Mouse (Mus musculus) right cerebral cortex, postnatal 10 days (tissue): Measurements from ENCODE around the gene Ndst2.

Source experiments
- DNase-seq, 2 experiments: peaks; one replicate each; pipeline ENCODE4 v3.0.0; 2021; ENCODE audit warnings: low spot score in 2 of 2

The Ndst2 gene

GRCm38 (mm10) chr14:20700362-20700761 is 34.0 kb downstream of the Ndst2 start:
- peak in 1 of 2 experiments; percentile 26 for DNase-seq

GRCm38 (mm10) chr14:20698515-20698914 is 35.8 kb downstream of the Ndst2 start:
- DNase-seq, result no peak

GRCm38 (mm10) chr14:20696986-20697385 is 37.4 kb downstream of the Ndst2 start:
- DNase-seq, result peak; percentile 75 to 83

GRCm38 (mm10) chr14:20695761-20696520 is 38.4 kb downstream of the Ndst2 start:
- DNase-seq, result no peak

GRCm38 (mm10) chr14:20694884-20695760 is 39.2 kb downstream of the Ndst2 start, which contains the start of gene Fut11:
Gene Fut11 (plus strand): TSS chr14:20694968.
- peak; percentile 92 for DNase-seq

- no peak for DNase-seq
Measured at GRCm38 (mm10) chr14:20694185-20694883, 40.0 kb downstream of the Ndst2 start.

GRCm38 (mm10) chr14:20693589-20694101 is 40.7 kb downstream of the Ndst2 start:
- no peak for DNase-seq

- no peak for DNase-seq
Measured at GRCm38 (mm10) chr14:20691772-20692171, 42.6 kb downstream of the Ndst2 start.

GRCm38 (mm10) chr14:20689009-20689408 is 45.4 kb downstream of the Ndst2 start:
- DNase-seq, result no peak

- no peak for DNase-seq
Measured at GRCm38 (mm10) chr14:20686576-20686975, 47.8 kb downstream of the Ndst2 start.

GRCm38 (mm10) chr14:20682498-20682897 is 51.9 kb downstream of the Ndst2 start:
- no peak for DNase-seq

- DNase-seq, result no peak
Measured at GRCm38 (mm10) chr14:20681742-20682141, 52.6 kb downstream of the Ndst2 start.

GRCm38 (mm10) chr14:20677906-20678305 is 56.5 kb downstream of the Ndst2 start:
- no peak for DNase-seq

- DNase-seq, result peak; percentile 98 to 100
Measured at GRCm38 (mm10) chr14:20674064-20674833, 60.1 kb downstream of the Ndst2 start, which contains the start of gene Sec24c. Gene Sec24c (plus strand): TSS chr14:20674308.

GRCm38 (mm10) chr14:20673735-20674063 is 60.7 kb downstream of the Ndst2 start:
- DNase-seq, result peak; percentile 65 to 84
